Mouse (Mus musculus): Measurements from ENCODE around the gene Cd33.

The Cd33 gene

GRCm38 (mm10) chr7:43515076-43515475 is 29.2 kb downstream of the Cd33 start:
- 85% methylated on average over 5 of the region's 5 CpGs for WGBS

GRCm38 (mm10) chr7:43512519-43512918 is 31.7 kb downstream of the Cd33 start:
- WGBS, result 89% methylated on average over 4 of the region's 4 CpGs

GRCm38 (mm10) chr7:43511707-43512478 is 32.3 kb downstream of the Cd33 start:
- WGBS, result 69% methylated on average over 4 of the region's 4 CpGs

GRCm38 (mm10) chr7:43495343-43496021 is 48.7 kb downstream of the Cd33 start:
- 11% methylated on average over 21 of the region's 21 CpGs for WGBS

GRCm38 (mm10) chr7:43490861-43491260 is 53.4 kb downstream of the Cd33 start:
- 70% methylated on average over 9 of the region's 9 CpGs for WGBS

GRCm38 (mm10) chr7:43490182-43490584 is 54.0 kb downstream of the Cd33 start:
- under 1% methylated on average over 8 of the region's 13 CpGs for WGBS

GRCm38 (mm10) chr7:43489631-43490125 is 54.5 kb downstream of the Cd33 start, which contains the start of gene Iglon5:
Gene Iglon5, minus strand, starts transcription at chr7:43490075.
- WGBS, result 3% methylated on average over 21 of the region's 41 CpGs

- 25% methylated on average over 5 of the region's 5 CpGs for WGBS
Measured at GRCm38 (mm10) chr7:43488646-43489045, 55.6 kb downstream of the Cd33 start.

- WGBS, result 49% methylated on average over 10 of the region's 10 CpGs
Measured at GRCm38 (mm10) chr7:43483236-43483635, 61.0 kb downstream of the Cd33 start.

- WGBS, result 35% methylated on average over 8 of the region's 8 CpGs
Measured at GRCm38 (mm10) chr7:43482090-43482716, 62.0 kb downstream of the Cd33 start.

GRCm38 (mm10) chr7:43481191-43481590 is 63.0 kb downstream of the Cd33 start:
- WGBS, result 31% methylated on average over 3 of the region's 3 CpGs

GRCm38 (mm10) chr7:43476376-43476775 is 67.9 kb downstream of the Cd33 start:
- 54% methylated on average over 13 of the region's 13 CpGs for WGBS

GRCm38 (mm10) chr7:43475706-43476105 is 68.5 kb downstream of the Cd33 start:
- 40% methylated on average over 23 of the region's 23 CpGs for WGBS

Measured in cerebral cortex, adult 2 months (tissue).